In genomic region chr16:87484367-87484766, GRCm38 (mm10) we compare ENCODE assay signal across 19 mouse cellular contexts. TPM values are rescaled to one million over a fixed set of nuclear protein-coding genes. Genes with fewer than 3 reads are reported as not detected.
A peak's percentile ranks its signal among the peaks of the same experiment; 100 is the strongest.
DNase-seq lines count a peak whose midpoint lies in the region; ATAC-seq and TF ChIP-seq lines count a peak whose summit lies in the region.
"Had no signal": no experiment of that assay in that cellular context is flagged by ENCODE, and none has a peak within 500 bp of the region (broad histone marks: within the 10 kb centered on the region; RNA-seq: fewer than 3 reads in every experiment).

No protein-coding gene starts in this region.

- peaks cover 15% of the 10 kb centered on the region for H3K36me3 ChIP-seq in embryonic facial prominence, embryonic 11.5 days (replicated peaks; ENCODE audit: control insufficient read depth, insufficient read depth, low read depth, low read length)
- peaks cover 94% of the 10 kb centered on the region for H3K36me3 ChIP-seq in embryonic facial prominence, embryonic 10.5 days (replicated peaks)
- peaks cover 82% of the 10 kb centered on the region for H3K36me3 ChIP-seq in limb, embryonic 15.5 days
- H3K36me3 ChIP-seq in limb, embryonic 10.5 days, result peaks cover 94% of the 10 kb centered on the region
- H3K36me3 ChIP-seq in MEL (ENCODE audit: control insufficient read depth in 1 of 2, insufficient read depth in 2 of 2, low read length in 2 of 2), result peaks cover 2 to 48% of the 10 kb centered on the region in 2 experiments

- H3K4me3 ChIP-seq in embryonic facial prominence, embryonic 11.5 days (ENCODE audit: low read depth, low read length), result no peak overlapping the region
- no peak overlapping the region for H3K4me3 ChIP-seq in embryonic facial prominence, embryonic 10.5 days
- no peak overlapping the region for H3K4me3 ChIP-seq in limb, embryonic 15.5 days
- no peak overlapping the region for H3K4me3 ChIP-seq in limb, embryonic 10.5 days
- H3K4me3 ChIP-seq in MEL (ENCODE audit: control insufficient read depth in 1 of 2, insufficient read depth in 1 of 2, low read depth in 2 of 2, low read length in 2 of 2), result no peak overlapping the region
- H3K4me3 ChIP-seq: gastrocnemius, adult 2 months; hindbrain, embryonic 12.5 days had no signal

- no peak overlapping the region for H3K9ac ChIP-seq in embryonic facial prominence, embryonic 11.5 days (replicated peaks; ENCODE audit: low read length)
- H3K9ac ChIP-seq in limb, embryonic 15.5 days, result no peak overlapping the region
- H3K9ac ChIP-seq in MEL (ENCODE audit: control insufficient read depth, low read depth, low read length, poor library complexity, severe bottlenecking), result no peak overlapping the region
- H3K9ac ChIP-seq: hindbrain, embryonic 12.5 days had no signal

- TF ChIP-seq EP300 in MEL (IDR thresholded peaks at IDR 0.05; ENCODE audit: low read depth in 1 of 2, low read length in 2 of 2), result no peak

- DNase-seq in embryonic facial prominence, embryonic 11.5 days (ENCODE audit: low spot score), result peak; percentile 26
- no peak for DNase-seq in embryonic facial prominence, embryonic 10.5 days (ENCODE audit: low spot score)
- no peak for DNase-seq in limb, embryonic 10.5 days (ENCODE audit: low spot score)
- no peak for DNase-seq in MEL (ENCODE audit: low read depth, low spot score)
- no peak for DNase-seq in right cerebral cortex, postnatal 36 days (ENCODE audit: low spot score in 2 of 2)
- DNase-seq in Muller cell, postnatal 12 days (ENCODE audit: inconsistent ontology term), result no peak
- DNase-seq: adrenal gland, adult 8-10 months; adrenal gland, postnatal 36 days; cerebellum, adult 2 months; cerebellum, postnatal 10 days; gastrocnemius, adult 2 months; gastrocnemius, postnatal 25 days; heart, postnatal 10 days; heart, postnatal 4 days had no signal

- 0 out of 4 replicates have a peak, but pooled peaks of 1 of the 2 experiments have one; percentile 28 for TF ChIP-seq POLR2A in MEL (IDR thresholded peaks at IDR 0.05; ENCODE audit: control insufficient read depth in 1 of 2, insufficient read depth in 1 of 2, low read depth in 1 of 2, low read length in 2 of 2, poor library complexity in 1 of 2)

- H3K27ac ChIP-seq in embryonic facial prominence, embryonic 11.5 days (replicated peaks; ENCODE audit: low read depth, low read length), result no peak overlapping the region
- no peak overlapping the region for H3K27ac ChIP-seq in embryonic facial prominence, embryonic 10.5 days (replicated peaks)
- H3K27ac ChIP-seq in limb, embryonic 15.5 days, result no peak overlapping the region
- H3K27ac ChIP-seq in limb, embryonic 10.5 days, result no peak overlapping the region
- no peak overlapping the region for H3K27ac ChIP-seq in MEL (ENCODE audit: control insufficient read depth, low read depth, low read length)
- H3K27ac ChIP-seq: gastrocnemius, adult 2 months; hindbrain, embryonic 12.5 days had no signal

- TF ChIP-seq CTCF in MEL (IDR thresholded peaks at IDR 0.05 in 2 of 3, conservative IDR thresholded peaks at IDR 0.05 in 1 of 3; ENCODE audit: control insufficient read depth in 1 of 3, insufficient read depth in 1 of 3, low read depth in 2 of 3, low read length in 3 of 3, poor library complexity in 1 of 3, severe bottlenecking in 1 of 3), result no peak

- no peaks in the 10 kb centered on the region for H3K4me1 ChIP-seq in embryonic facial prominence, embryonic 11.5 days (ENCODE audit: control insufficient read depth, insufficient read depth, low read length)
- no peaks in the 10 kb centered on the region for H3K4me1 ChIP-seq in embryonic facial prominence, embryonic 10.5 days
- 0 out of 2 replicates have a peak, but pooled peaks cover 3% of the 10 kb centered on the region for H3K4me1 ChIP-seq in limb, embryonic 15.5 days
- no peaks in the 10 kb centered on the region for H3K4me1 ChIP-seq in limb, embryonic 10.5 days
- H3K4me1 ChIP-seq in MEL (ENCODE audit: control insufficient read depth in 1 of 2, insufficient read depth in 2 of 2, low read length in 2 of 2), result no peaks in the 10 kb centered on the region
- H3K4me1 ChIP-seq: hindbrain, embryonic 12.5 days had no signal

- H3K9me3 ChIP-seq in embryonic facial prominence, embryonic 11.5 days (replicated peaks; ENCODE audit: control insufficient read depth, low read length), result no peaks in the 10 kb centered on the region
- H3K9me3 ChIP-seq in embryonic facial prominence, embryonic 10.5 days, result no peaks in the 10 kb centered on the region
- no peaks in the 10 kb centered on the region for H3K9me3 ChIP-seq in limb, embryonic 15.5 days
- H3K9me3 ChIP-seq in limb, embryonic 10.5 days (replicated peaks), result no peaks in the 10 kb centered on the region
- H3K9me3 ChIP-seq in MEL (replicated peaks; ENCODE audit: insufficient read depth, low read length), result no peaks in the 10 kb centered on the region
- H3K9me3 ChIP-seq: hindbrain, embryonic 12.5 days had no signal

- H3K27me3 ChIP-seq in embryonic facial prominence, embryonic 11.5 days (ENCODE audit: control insufficient read depth, insufficient read depth, low read length), result no peaks in the 10 kb centered on the region
- no peaks in the 10 kb centered on the region for H3K27me3 ChIP-seq in embryonic facial prominence, embryonic 10.5 days (replicated peaks; ENCODE audit: low read depth, poor library complexity, severe bottlenecking)
- H3K27me3 ChIP-seq in limb, embryonic 15.5 days, result no peaks in the 10 kb centered on the region
- no peaks in the 10 kb centered on the region for H3K27me3 ChIP-seq in limb, embryonic 10.5 days (ENCODE audit: low read depth, poor library complexity, severe bottlenecking)
- H3K27me3 ChIP-seq in MEL (ENCODE audit: control insufficient read depth in 1 of 2, insufficient read depth in 2 of 2, low read length in 2 of 2), result no peaks in the 10 kb centered on the region
- H3K27me3 ChIP-seq: hindbrain, embryonic 12.5 days had no signal

- WGBS in embryonic facial prominence, embryonic 11.5 days, result 85% methylated on average over 5 of the region's 5 CpGs
- WGBS in embryonic facial prominence, embryonic 10.5 days, result 87% methylated on average over 5 of the region's 5 CpGs
- 72% methylated on average over 5 of the region's 5 CpGs for WGBS in limb, embryonic 15.5 days
- 88% methylated on average over 5 of the region's 5 CpGs for WGBS in limb, embryonic 10.5 days

- peaks cover 5% of the 10 kb centered on the region; the same call in 1 of the 2 replicates for H3K79me2 ChIP-seq in MEL (ENCODE audit: control insufficient read depth, insufficient read depth, low read length, poor library complexity)

- H3K4me2 ChIP-seq in embryonic facial prominence, embryonic 11.5 days (ENCODE audit: low read depth, low read length), result no peak overlapping the region
- no peak overlapping the region for H3K4me2 ChIP-seq in limb, embryonic 15.5 days
- H3K4me2 ChIP-seq: hindbrain, embryonic 12.5 days had no signal

- 0 out of 2 replicates have a peak, but pooled peaks have one; percentile 39 for ATAC-seq in embryonic facial prominence, embryonic 11.5 days (replicated peaks; ENCODE audit: insufficient number of reproducible peaks, low FRiP score, low TSS enrichment, low read depth)
- ATAC-seq in limb, embryonic 15.5 days (ENCODE audit: insufficient number of reproducible peaks, low FRiP score, low TSS enrichment, low read depth), result 0 out of 2 replicates have a peak, but pooled peaks have one; percentile 30
- ATAC-seq: forebrain, embryonic 16.5 days; hindbrain, embryonic 16.5 days; inflammation-experienced regulatory T-cells, adult 6 months had no signal

- no peak for TF ChIP-seq RAD21 in MEL (IDR thresholded peaks at IDR 0.05; ENCODE audit: low read depth, low read length)

RNA-seq across cellular contexts. Expression of gene Cct8, which starts 11.3 kb away (rescaled TPM):
- polyA plus RNA-seq in embryonic facial prominence, embryonic 11.5 days (2014; fragmentation: Nextera tagmentation; extraction: Ambion mirVana), result 707 and 756 TPM in 2 replicates
- 691 and 710 TPM in 2 replicates for polyA plus RNA-seq in embryonic facial prominence, embryonic 10.5 days (2016; fragmentation: Nextera tagmentation; extraction: Ambion mirVana)
- polyA plus RNA-seq in limb, embryonic 15.5 days (2015; fragmentation: Nextera tagmentation; extraction: Ambion mirVana), result 381 and 395 TPM in 2 replicates
- 664 and 718 TPM in 2 replicates for polyA plus RNA-seq in limb, embryonic 10.5 days (2016; fragmentation: Nextera tagmentation; extraction: Ambion mirVana)
- total RNA-seq in MEL (2012; rRNA removed), result 393 and 428 TPM in 2 replicates
- 1,000 to 10,000 TPM in 1 of 2 experiments, 100 to 1,000 TPM in 1; 812 to 1,102 TPM for polyA plus RNA-seq in MEL (2012; ENCODE audit: insufficient read depth in 1 of 2, insufficient read length in 2 of 2, low read depth in 1 of 2, low replicate concordance in 2 of 2, missing spikeins in 1 of 2)

RNA-seq across cellular contexts. Expression of gene Usp16, which starts 29.9 kb away (rescaled TPM):
- 42.4 and 44.2 TPM in 2 replicates for polyA plus RNA-seq in embryonic facial prominence, embryonic 11.5 days (2014; fragmentation: Nextera tagmentation; extraction: Ambion mirVana)
- 38.3 and 42.8 TPM in 2 replicates for polyA plus RNA-seq in embryonic facial prominence, embryonic 10.5 days (2016; fragmentation: Nextera tagmentation; extraction: Ambion mirVana)
- polyA plus RNA-seq in limb, embryonic 15.5 days (2015; fragmentation: Nextera tagmentation; extraction: Ambion mirVana), result 48.0 and 59.1 TPM in 2 replicates
- polyA plus RNA-seq in limb, embryonic 10.5 days (2016; fragmentation: Nextera tagmentation; extraction: Ambion mirVana), result 38.7 and 42.4 TPM in 2 replicates
- 75.7 and 76.4 TPM in 2 replicates for total RNA-seq in MEL (2012; rRNA removed)
- polyA plus RNA-seq in MEL (2012; ENCODE audit: insufficient read depth in 1 of 2, insufficient read length in 2 of 2, low read depth in 1 of 2, low replicate concordance in 2 of 2, missing spikeins in 1 of 2), result 100 to 1,000 TPM in 1 of 2 experiments, 10 to 100 TPM in 1; 66.6 to 256 TPM

RNA-seq across cellular contexts. Expression of gene Rwdd2b, which starts 44.0 kb away (rescaled TPM):
- 12.7 and 14.7 TPM in 2 replicates for polyA plus RNA-seq in embryonic facial prominence, embryonic 11.5 days (2014; fragmentation: Nextera tagmentation; extraction: Ambion mirVana)
- polyA plus RNA-seq in embryonic facial prominence, embryonic 10.5 days (2016; fragmentation: Nextera tagmentation; extraction: Ambion mirVana), result 11.3 and 12.7 TPM in 2 replicates
- 9.7 and 9.8 TPM in 2 replicates for polyA plus RNA-seq in limb, embryonic 15.5 days (2015; fragmentation: Nextera tagmentation; extraction: Ambion mirVana)
- 10.0 and 12.0 TPM in 2 replicates for polyA plus RNA-seq in limb, embryonic 10.5 days (2016; fragmentation: Nextera tagmentation; extraction: Ambion mirVana)
- 9.0 and 11.3 TPM in 2 replicates for total RNA-seq in MEL (2012; rRNA removed)
- 10 to 100 TPM in 1 of 2 experiments, not detected in 1; 17.2 TPM for polyA plus RNA-seq in MEL (2012; ENCODE audit: insufficient read depth in 1 of 2, insufficient read length in 2 of 2, low read depth in 1 of 2, low replicate concordance in 2 of 2, missing spikeins in 1 of 2)

RNA-seq across cellular contexts. Expression of gene Ltn1, which starts 52.0 kb away (rescaled TPM):
- 31.4 and 32.4 TPM in 2 replicates for polyA plus RNA-seq in embryonic facial prominence, embryonic 11.5 days (2014; fragmentation: Nextera tagmentation; extraction: Ambion mirVana)
- 30.5 and 33.7 TPM in 2 replicates for polyA plus RNA-seq in embryonic facial prominence, embryonic 10.5 days (2016; fragmentation: Nextera tagmentation; extraction: Ambion mirVana)
- polyA plus RNA-seq in limb, embryonic 15.5 days (2015; fragmentation: Nextera tagmentation; extraction: Ambion mirVana), result 25.0 and 26.2 TPM in 2 replicates
- polyA plus RNA-seq in limb, embryonic 10.5 days (2016; fragmentation: Nextera tagmentation; extraction: Ambion mirVana), result 29.3 and 34.8 TPM in 2 replicates
- 16.0 and 16.4 TPM in 2 replicates for total RNA-seq in MEL (2012; rRNA removed)
- 10 to 100 TPM; 22.3 to 55.9 TPM for polyA plus RNA-seq in MEL (2012; ENCODE audit: insufficient read depth in 1 of 2, insufficient read length in 2 of 2, low read depth in 1 of 2, low replicate concordance in 2 of 2, missing spikeins in 1 of 2)
